Mouse (Mus musculus) adipocyte (in vitro differentiated cells): ENCODE data around the gene Tnnc1.

ENCODE experiments used
- DNase-seq: peaks from one replicate; pipeline ENCODE4 v3.0.0-alpha.2; 2016; ENCODE audit warnings: low spot score

Tnnc1 gene

GRCm38 (mm10) chr14:31258476-31259050 is 50.5 kb downstream of the Tnnc1 start:
- DNase-seq = no peak

- DNase-seq = no peak
Measured at GRCm38 (mm10) chr14:31260374-31260773, 52.3 kb downstream of the Tnnc1 start.

GRCm38 (mm10) chr14:31260932-31261331 is 52.8 kb downstream of the Tnnc1 start:
- DNase-seq = no peak
